Mouse (Mus musculus): ENCODE measurements at regions not wholly inside any gene's neighbourhood (a gene's known extent, or its start where the extent isn't known, plus 50 kb on each side); places are given as distances from the start of the nearest gene placed in this dataset.

- H3K9ac ChIP-seq (ENCODE audit: low read length): no peak overlapping the region
- no peak overlapping the region for H3K27ac ChIP-seq (replicated peaks; ENCODE audit: low read depth, low read length)
- 87% methylated on average over 3 of the region's 3 CpGs for WGBS
- H3K9me3 ChIP-seq (ENCODE audit: control insufficient read depth, low read length): no peaks in the 10 kb centered on the region
- H3K4me2 ChIP-seq (ENCODE audit: low read depth, severe bottlenecking): no peak overlapping the region
- no peaks in the 10 kb centered on the region for H3K27me3 ChIP-seq (ENCODE audit: control insufficient read depth, insufficient read depth, low read length)
- no peak overlapping the region for H3K4me3 ChIP-seq (ENCODE audit: low read depth, low read length)
- ATAC-seq (ENCODE audit: insufficient number of reproducible peaks, low FRiP score, low TSS enrichment, low read depth) (no peak), DNase-seq (ENCODE audit: low spot score) (no peak)
- H3K36me3 ChIP-seq (ENCODE audit: control insufficient read depth, insufficient read depth, low read length): no peaks in the 10 kb centered on the region
- no peaks in the 10 kb centered on the region for H3K4me1 ChIP-seq (ENCODE audit: control insufficient read depth, insufficient read depth, low read length)
These were observed 87.6 kb downstream of the Rpl10-ps3 start for GRCm38 (mm10) chr9:50257162-50257561.

- WGBS: 58% methylated on average over 5 of the region's 5 CpGs
- Histone ChIP-seq H3K4me3 (ENCODE audit: low read depth, low read length) (no peak overlapping the region), H3K9ac (ENCODE audit: low read length) (no peak overlapping the region), H3K9me3 (ENCODE audit: control insufficient read depth, low read length) (no peaks in the 10 kb centered on the region), H3K4me1 (ENCODE audit: control insufficient read depth, insufficient read depth, low read length) (no peaks in the 10 kb centered on the region), H3K36me3 (ENCODE audit: control insufficient read depth, insufficient read depth, low read length) (no peaks in the 10 kb centered on the region), H3K27ac (replicated peaks; ENCODE audit: low read depth, low read length) (no peak overlapping the region), H3K4me2 (ENCODE audit: low read depth, severe bottlenecking) (no peak overlapping the region), H3K27me3 (ENCODE audit: control insufficient read depth, insufficient read depth, low read length) (no peaks in the 10 kb centered on the region)
- DNase-seq (ENCODE audit: low spot score) (no peak), ATAC-seq (ENCODE audit: insufficient number of reproducible peaks, low FRiP score, low TSS enrichment, low read depth) (no peak)
These were observed 99.6 kb downstream of the Rpl10-ps3 start for GRCm38 (mm10) chr9:50244982-50245671.

- Histone ChIP-seq H3K27me3 (ENCODE audit: control insufficient read depth, insufficient read depth, low read length) (no peaks in the 10 kb centered on the region), H3K9ac (ENCODE audit: low read length) (no peak overlapping the region), H3K27ac (replicated peaks; ENCODE audit: low read depth, low read length) (no peak overlapping the region), H3K4me1 (ENCODE audit: control insufficient read depth, insufficient read depth, low read length) (peaks cover under 1% of the 10 kb centered on the region; the same call in 1 of the 2 replicates), H3K4me3 (ENCODE audit: low read depth, low read length) (no peak overlapping the region), H3K4me2 (ENCODE audit: low read depth, severe bottlenecking) (no peak overlapping the region), H3K36me3 (ENCODE audit: control insufficient read depth, insufficient read depth, low read length) (no peaks in the 10 kb centered on the region), H3K9me3 (ENCODE audit: control insufficient read depth, low read length) (no peaks in the 10 kb centered on the region)
- DNase-seq (ENCODE audit: low spot score) (no peak), ATAC-seq (ENCODE audit: insufficient number of reproducible peaks, low FRiP score, low TSS enrichment, low read depth) (no peak)
- 49% methylated on average over 8 of the region's 8 CpGs for WGBS
These were observed 103.8 kb downstream of the Rpl10-ps3 start for GRCm38 (mm10) chr9:50240923-50241322.

- WGBS: 8% methylated on average over 1 of the region's 1 CpGs
- H3K4me2 ChIP-seq (ENCODE audit: low read depth, severe bottlenecking): no peak overlapping the region
- no peaks in the 10 kb centered on the region for H3K9me3 ChIP-seq (ENCODE audit: control insufficient read depth, low read length)
- peaks cover 3% of the 10 kb centered on the region; the same call in 1 of the 2 replicates for H3K4me1 ChIP-seq (ENCODE audit: control insufficient read depth, insufficient read depth, low read length)
- ATAC-seq (ENCODE audit: insufficient number of reproducible peaks, low FRiP score, low TSS enrichment, low read depth) (no peak), DNase-seq (ENCODE audit: low spot score) (no peak)
- H3K4me3 ChIP-seq (ENCODE audit: low read depth, low read length): no peak overlapping the region
- no peaks in the 10 kb centered on the region for H3K27me3 ChIP-seq (ENCODE audit: control insufficient read depth, insufficient read depth, low read length)
- no peak overlapping the region for H3K27ac ChIP-seq (replicated peaks; ENCODE audit: low read depth, low read length)
- H3K9ac ChIP-seq (ENCODE audit: low read length): no peak overlapping the region
- no peaks in the 10 kb centered on the region for H3K36me3 ChIP-seq (ENCODE audit: control insufficient read depth, insufficient read depth, low read length)
These were observed 108.9 kb downstream of the Rpl10-ps3 start for GRCm38 (mm10) chr9:50235908-50236307.

GRCm38 (mm10) chr9:50234655-50235054, 110.1 kb downstream of the Rpl10-ps3 start:
- WGBS: 90% methylated on average over 6 of the region's 6 CpGs
- H3K27me3 ChIP-seq (ENCODE audit: control insufficient read depth, insufficient read depth, low read length): no peaks in the 10 kb centered on the region
- H3K36me3 ChIP-seq (ENCODE audit: control insufficient read depth, insufficient read depth, low read length): no peaks in the 10 kb centered on the region
- no peak overlapping the region for H3K4me3 ChIP-seq (ENCODE audit: low read depth, low read length)
- DNase-seq (ENCODE audit: low spot score): no peak
- H3K27ac ChIP-seq (replicated peaks; ENCODE audit: low read depth, low read length): no peak overlapping the region
- H3K9ac ChIP-seq (ENCODE audit: low read length): no peak overlapping the region
- no peak for ATAC-seq (ENCODE audit: insufficient number of reproducible peaks, low FRiP score, low TSS enrichment, low read depth)
- H3K4me2 ChIP-seq (ENCODE audit: low read depth, severe bottlenecking): no peak overlapping the region
- H3K9me3 ChIP-seq (ENCODE audit: control insufficient read depth, low read length): no peaks in the 10 kb centered on the region
- H3K4me1 ChIP-seq (ENCODE audit: control insufficient read depth, insufficient read depth, low read length): peaks cover 3% of the 10 kb centered on the region; the same call in 1 of the 2 replicates

- no peak overlapping the region for H3K4me2 ChIP-seq (ENCODE audit: low read depth, severe bottlenecking)
- DNase-seq (ENCODE audit: low spot score) (no peak), ATAC-seq (ENCODE audit: insufficient number of reproducible peaks, low FRiP score, low TSS enrichment, low read depth) (no peak)
- H3K36me3 ChIP-seq (ENCODE audit: control insufficient read depth, insufficient read depth, low read length): no peaks in the 10 kb centered on the region
- WGBS: 79% methylated on average over 4 of the region's 4 CpGs
- no peaks in the 10 kb centered on the region for H3K27me3 ChIP-seq (ENCODE audit: control insufficient read depth, insufficient read depth, low read length)
- H3K27ac ChIP-seq (replicated peaks; ENCODE audit: low read depth, low read length): no peak overlapping the region
- H3K9me3 ChIP-seq (ENCODE audit: control insufficient read depth, low read length): no peaks in the 10 kb centered on the region
- H3K4me1 ChIP-seq (ENCODE audit: control insufficient read depth, insufficient read depth, low read length): peaks cover 3% of the 10 kb centered on the region; the same call in 1 of the 2 replicates
- H3K9ac ChIP-seq (ENCODE audit: low read length): no peak overlapping the region
- no peak overlapping the region for H3K4me3 ChIP-seq (ENCODE audit: low read depth, low read length)
These were observed 111.7 kb downstream of the Rpl10-ps3 start for GRCm38 (mm10) chr9:50232958-50233510.

- 72% methylated on average over 5 of the region's 5 CpGs for WGBS
- no peak overlapping the region for H3K9ac ChIP-seq (ENCODE audit: low read length)
- ATAC-seq (ENCODE audit: insufficient number of reproducible peaks, low FRiP score, low TSS enrichment, low read depth) (no peak), DNase-seq (ENCODE audit: low spot score) (no peak)
- no peaks in the 10 kb centered on the region for H3K27me3 ChIP-seq (ENCODE audit: control insufficient read depth, insufficient read depth, low read length)
- H3K27ac ChIP-seq (replicated peaks; ENCODE audit: low read depth, low read length): no peak overlapping the region
- H3K4me2 ChIP-seq (ENCODE audit: low read depth, severe bottlenecking): no peak overlapping the region
- H3K4me3 ChIP-seq (ENCODE audit: low read depth, low read length): no peak overlapping the region
- H3K4me1 ChIP-seq (ENCODE audit: control insufficient read depth, insufficient read depth, low read length): no peaks in the 10 kb centered on the region
- no peaks in the 10 kb centered on the region for H3K36me3 ChIP-seq (ENCODE audit: control insufficient read depth, insufficient read depth, low read length)
- H3K9me3 ChIP-seq (ENCODE audit: control insufficient read depth, low read length): no peaks in the 10 kb centered on the region
These were observed 134.3 kb downstream of the Rpl10-ps3 start for GRCm38 (mm10) chr9:50210481-50210880.

- Histone ChIP-seq H3K4me1 (ENCODE audit: control insufficient read depth, insufficient read depth, low read length) (no peaks in the 10 kb centered on the region), H3K9ac (ENCODE audit: low read length) (no peak overlapping the region), H3K27ac (replicated peaks; ENCODE audit: low read depth, low read length) (no peak overlapping the region), H3K4me2 (ENCODE audit: low read depth, severe bottlenecking) (no peak overlapping the region), H3K36me3 (ENCODE audit: control insufficient read depth, insufficient read depth, low read length) (no peaks in the 10 kb centered on the region), H3K27me3 (ENCODE audit: control insufficient read depth, insufficient read depth, low read length) (no peaks in the 10 kb centered on the region), H3K4me3 (ENCODE audit: low read depth, low read length) (no peak overlapping the region), H3K9me3 (ENCODE audit: control insufficient read depth, low read length) (no peaks in the 10 kb centered on the region)
- ATAC-seq (ENCODE audit: insufficient number of reproducible peaks, low FRiP score, low TSS enrichment, low read depth) (no peak), DNase-seq (ENCODE audit: low spot score) (no peak)
- WGBS: 84% methylated on average over 7 of the region's 7 CpGs
These were observed 145.1 kb downstream of the Rpl10-ps3 start for GRCm38 (mm10) chr9:50199422-50200218.
